Mouse (Mus musculus) forebrain, embryonic 15.5 days (tissue): ENCODE results near the gene Mlip. TPM values are rescaled to one million over a fixed set of nuclear protein-coding genes. Genes with fewer than 3 reads are reported as not detected.
A peak's percentile ranks its signal among the peaks of the same experiment; 100 is the strongest.

Source experiments
- ATAC-seq: fragments of 200-750 bp; cut with Nextera tagmentation; replicated peaks from 2 replicates; pipeline ENCODE4 v1.8.0; 2017; ENCODE audit warnings: mild to moderate bottlenecking, moderate TSS enrichment, moderate library complexity
- H3K27ac ChIP-seq: fragments of 300-500 bp; sonication (generic); replicated peaks from 2 replicates; pipeline ENCODE4 v1.5.1; 2015; ENCODE audit warnings: mild to moderate bottlenecking, inconsistent platforms
- H3K27me3 ChIP-seq: fragments of 300-500 bp; sonication (generic); 2 replicates; pipeline ENCODE4 v1.6.1; 2015; ENCODE audit warnings: inconsistent platforms
- H3K36me3 ChIP-seq: fragments of 300-500 bp; sonication (generic); 2 replicates; pipeline ENCODE4 v1.6.1; 2015; ENCODE audit warnings: mild to moderate bottlenecking, inconsistent platforms
- H3K4me1 ChIP-seq: fragments of 300-500 bp; sonication (generic); 2 replicates; pipeline ENCODE4 v1.6.1; 2015; ENCODE audit warnings: inconsistent platforms
- H3K4me2 ChIP-seq: fragments of 300-500 bp; sonication (generic); replicated peaks from 2 replicates; pipeline ENCODE4 v1.6.1; 2015; ENCODE audit warnings: mild to moderate bottlenecking, inconsistent platforms
- H3K4me3 ChIP-seq: fragments of 300-500 bp; sonication (generic); 2 replicates; pipeline ENCODE4 v1.5.1; 2015; ENCODE audit warnings: mild to moderate bottlenecking, inconsistent platforms
- H3K9ac ChIP-seq: fragments of 300-500 bp; sonication (generic); replicated peaks from 2 replicates; pipeline ENCODE4 v1.6.1; 2015; ENCODE audit warnings: mild to moderate bottlenecking, inconsistent platforms
- H3K9me3 ChIP-seq: fragments of 300-500 bp; sonication (generic); 2 replicates; pipeline ENCODE4 v1.6.1; 2016; ENCODE audit warnings: inconsistent platforms
- whole genome bisulfite sequencing: fragments of 180-500 bp; shearing (Covaris S2); methylation state at CpG from one replicate; pipeline ENCODE4 v1.1.7; 2015; ENCODE audit warnings: mixed read lengths; 5-methylcytosine and 5-hydroxymethylcytosine counted together
- polyA plus RNA-seq: library from polyadenylated mRNA; unstranded; fragments of >200 nt; fragmentation: Nextera tagmentation; extraction: Ambion mirVana; gene quantifications from 2 replicates; pipeline ENCODE4 v1.2.1, GENCODE M21; 2015

Mlip gene
- polyA plus RNA-seq, 1 experiment from 2014 or later = 5.5 TPM

GRCm38 (mm10) chr9:77272727-77273126 lies 80.0 kb downstream of the Mlip start:
- 92% methylated on average over 4 of the region's 4 CpGs for WGBS
- no peak overlapping the region for H3K4me2 ChIP-seq
- H3K4me3 ChIP-seq = no peak overlapping the region
- H3K4me1 ChIP-seq = peaks cover 10% of the 10 kb centered on the region
- ATAC-seq = no peak
- no peaks in the 10 kb centered on the region for H3K27me3 ChIP-seq
- no peak overlapping the region for H3K9ac ChIP-seq
- no peak overlapping the region for H3K27ac ChIP-seq
- H3K9me3 ChIP-seq = no peaks in the 10 kb centered on the region
- no peaks in the 10 kb centered on the region for H3K36me3 ChIP-seq

- Histone ChIP-seq H3K9me3 (no peaks in the 10 kb centered on the region), H3K4me2 (no peak overlapping the region), H3K27ac (peak overlapping the region; percentile 28; the same call in 1 of the 2 replicates), H3K4me3 (no peak overlapping the region), H3K9ac (no peak overlapping the region), H3K36me3 (no peaks in the 10 kb centered on the region), H3K27me3 (no peaks in the 10 kb centered on the region), H3K4me1 (no peaks in the 10 kb centered on the region)
- peak; percentile 75 for ATAC-seq
- 65% methylated on average over 4 of the region's 4 CpGs for WGBS
These were observed 87.3 kb downstream of the Mlip start for GRCm38 (mm10) chr9:77265268-77266017.

- Histone ChIP-seq H3K4me1 (no peaks in the 10 kb centered on the region), H3K4me2 (no peak overlapping the region), H3K4me3 (no peak overlapping the region), H3K36me3 (no peaks in the 10 kb centered on the region), H3K9ac (no peak overlapping the region), H3K27me3 (no peaks in the 10 kb centered on the region), H3K27ac (no peak overlapping the region), H3K9me3 (no peaks in the 10 kb centered on the region)
- WGBS = 86% methylated on average over 4 of the region's 4 CpGs
- no peak for ATAC-seq
These were observed 93.7 kb downstream of the Mlip start for GRCm38 (mm10) chr9:77259052-77259451.

- H3K27me3 ChIP-seq = no peaks in the 10 kb centered on the region
- ATAC-seq = no peak
- H3K4me1 ChIP-seq = no peaks in the 10 kb centered on the region
- H3K27ac ChIP-seq = no peak overlapping the region
- H3K36me3 ChIP-seq = no peaks in the 10 kb centered on the region
- 85% methylated on average over 6 of the region's 6 CpGs for WGBS
- H3K9ac ChIP-seq = no peak overlapping the region
- H3K9me3 ChIP-seq = no peaks in the 10 kb centered on the region
- H3K4me3 ChIP-seq = no peak overlapping the region
- H3K4me2 ChIP-seq = no peak overlapping the region
These were observed 94.5 kb downstream of the Mlip start for GRCm38 (mm10) chr9:77258265-77258664.

GRCm38 (mm10) chr9:77254514-77254913 lies 98.3 kb downstream of the Mlip start:
- Histone ChIP-seq H3K4me3 (no peak overlapping the region), H3K9ac (no peak overlapping the region), H3K36me3 (no peaks in the 10 kb centered on the region), H3K27me3 (no peaks in the 10 kb centered on the region), H3K9me3 (no peaks in the 10 kb centered on the region), H3K4me2 (no peak overlapping the region), H3K4me1 (peaks cover 15% of the 10 kb centered on the region; the same call in 1 of the 2 replicates), H3K27ac (no peak overlapping the region)
- ATAC-seq = no peak
- WGBS = 87% methylated on average over 3 of the region's 3 CpGs

- Histone ChIP-seq H3K27ac (peak overlapping the region; percentile 63; the same call in 1 of the 2 replicates), H3K4me1 (peaks cover 15% of the 10 kb centered on the region; the same call in 1 of the 2 replicates), H3K27me3 (no peaks in the 10 kb centered on the region), H3K9me3 (no peaks in the 10 kb centered on the region), H3K36me3 (no peaks in the 10 kb centered on the region), H3K4me3 (no peak overlapping the region), H3K4me2 (no peak overlapping the region), H3K9ac (no peak overlapping the region)
- WGBS = 88% methylated on average over 4 of the region's 4 CpGs
- ATAC-seq = no peak
These were observed 100.0 kb downstream of the Mlip start for GRCm38 (mm10) chr9:77252761-77253160.

- H3K4me2 ChIP-seq = no peak overlapping the region; the same call in 1 of the 2 replicates
- no peak overlapping the region for H3K9ac ChIP-seq
- no peaks in the 10 kb centered on the region for H3K9me3 ChIP-seq
- H3K4me1 ChIP-seq = peaks cover 15% of the 10 kb centered on the region; the same call in 1 of the 2 replicates
- H3K4me3 ChIP-seq = no peak overlapping the region
- H3K27me3 ChIP-seq = no peaks in the 10 kb centered on the region
- H3K27ac ChIP-seq = peak overlapping the region; percentile 63
- WGBS = 29% methylated on average over 7 of the region's 7 CpGs
- H3K36me3 ChIP-seq = no peaks in the 10 kb centered on the region
- ATAC-seq = peak; percentile 84
These were observed 100.6 kb downstream of the Mlip start for GRCm38 (mm10) chr9:77252134-77252533.

DNA sequence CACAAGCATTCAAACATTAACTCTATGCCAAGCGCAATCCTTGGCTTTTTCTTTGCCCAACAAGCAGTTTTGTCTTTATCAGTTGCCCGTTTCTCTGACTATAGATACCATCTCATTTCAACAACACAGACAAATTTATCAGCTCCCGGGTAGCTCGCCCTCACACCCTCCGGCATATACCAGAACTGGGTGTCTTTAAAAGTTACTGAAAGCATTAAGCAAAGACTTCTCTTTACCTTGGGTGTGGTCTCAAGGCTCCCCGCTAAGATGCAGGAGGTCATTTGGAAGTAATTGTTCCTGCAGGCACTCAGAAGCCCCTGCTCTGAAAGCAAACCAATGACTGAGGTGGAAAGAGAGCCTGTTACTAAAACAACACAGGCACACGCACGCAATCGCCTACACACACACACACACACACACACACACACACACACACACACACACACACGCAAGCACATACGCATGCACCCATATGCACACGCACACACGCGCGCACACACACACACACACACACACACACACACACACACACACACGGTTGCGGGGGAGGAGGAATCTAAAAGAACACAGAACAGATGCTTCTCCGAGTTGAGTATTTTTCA lies 101.2 kb downstream of the Mlip start:
- Histone ChIP-seq H3K9me3 (no peaks in the 10 kb centered on the region), H3K27me3 (no peaks in the 10 kb centered on the region), H3K36me3 (no peaks in the 10 kb centered on the region), H3K4me3 (no peak overlapping the region), H3K4me2 (no peak overlapping the region; the same call in 1 of the 2 replicates), H3K9ac (no peak overlapping the region), H3K4me1 (peaks cover 15% of the 10 kb centered on the region; the same call in 1 of the 2 replicates), H3K27ac (peak overlapping the region; percentile 63)
- WGBS = 71% methylated on average over 14 of the region's 18 CpGs
- ATAC-seq = peak; percentile 74

GRCm38 (mm10) chr9:77198250-77198649 lies 154.5 kb downstream of the Mlip start:
- ATAC-seq = no peak
- H3K27me3 ChIP-seq = no peaks in the 10 kb centered on the region
- H3K4me3 ChIP-seq = no peak overlapping the region
- H3K36me3 ChIP-seq = no peaks in the 10 kb centered on the region
- H3K9ac ChIP-seq = no peak overlapping the region
- no peaks in the 10 kb centered on the region for H3K4me1 ChIP-seq
- H3K4me2 ChIP-seq = no peak overlapping the region
- WGBS = 73% methylated on average over 1 of the region's 1 CpGs
- H3K9me3 ChIP-seq = no peaks in the 10 kb centered on the region
- H3K27ac ChIP-seq = no peak overlapping the region

- Histone ChIP-seq H3K4me1 (no peaks in the 10 kb centered on the region), H3K4me2 (no peak overlapping the region), H3K9ac (no peak overlapping the region), H3K27me3 (no peaks in the 10 kb centered on the region), H3K4me3 (no peak overlapping the region), H3K9me3 (no peaks in the 10 kb centered on the region), H3K27ac (no peak overlapping the region), H3K36me3 (no peaks in the 10 kb centered on the region)
- WGBS = 90% methylated on average over 3 of the region's 3 CpGs
- ATAC-seq = no peak
These were observed 173.3 kb downstream of the Mlip start for GRCm38 (mm10) chr9:77179486-77179885.

DNA sequence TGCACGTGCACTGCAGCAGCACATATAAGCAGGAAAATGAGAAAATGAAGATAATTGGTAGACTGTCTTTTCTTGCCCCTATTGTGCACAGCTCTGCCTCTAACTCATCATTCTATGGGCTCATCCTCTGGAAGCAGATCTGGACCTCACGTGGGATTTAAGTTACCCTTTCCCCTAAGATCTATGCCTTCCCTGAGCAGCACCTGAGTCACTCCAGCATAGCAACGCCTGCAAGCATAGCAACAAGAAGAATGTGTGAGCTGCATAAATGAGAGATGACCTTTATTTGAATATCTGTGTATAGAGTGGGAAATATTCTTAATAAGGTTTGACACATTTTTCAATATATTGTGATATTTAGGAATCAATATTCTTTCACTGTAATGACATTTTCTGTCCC lies 176.9 kb downstream of the Mlip start:
- Histone ChIP-seq H3K4me2 (no peak overlapping the region), H3K9me3 (no peaks in the 10 kb centered on the region), H3K9ac (no peak overlapping the region), H3K4me1 (no peaks in the 10 kb centered on the region), H3K4me3 (no peak overlapping the region), H3K27ac (no peak overlapping the region), H3K27me3 (no peaks in the 10 kb centered on the region), H3K36me3 (no peaks in the 10 kb centered on the region)
- no peak for ATAC-seq
- 74% methylated on average over 3 of the region's 3 CpGs for WGBS

- Histone ChIP-seq H3K9ac (no peak overlapping the region), H3K27ac (no peak overlapping the region), H3K27me3 (no peaks in the 10 kb centered on the region), H3K4me3 (no peak overlapping the region), H3K36me3 (no peaks in the 10 kb centered on the region), H3K4me2 (no peak overlapping the region), H3K4me1 (no peaks in the 10 kb centered on the region), H3K9me3 (no peaks in the 10 kb centered on the region)
- WGBS = 39% methylated on average over 5 of the region's 5 CpGs
- no peak for ATAC-seq
These were observed 180.7 kb downstream of the Mlip start for GRCm38 (mm10) chr9:77172044-77172443.
